Mouse (Mus musculus): Measurements from ENCODE around the gene 4931428F04Rik. TPM values are rescaled to one million over a fixed set of nuclear protein-coding genes. Genes with fewer than 3 reads are reported as not detected.
"Not testable (repeated sequence)": the region's sequence is repeated elsewhere in the genome, so short reads cannot be mapped to it uniquely, and the experiment has no call there.

Gene 4931428F04Rik
- polyA plus RNA-seq, 1 experiment from 2014 or later, result 106 TPM

DNA sequence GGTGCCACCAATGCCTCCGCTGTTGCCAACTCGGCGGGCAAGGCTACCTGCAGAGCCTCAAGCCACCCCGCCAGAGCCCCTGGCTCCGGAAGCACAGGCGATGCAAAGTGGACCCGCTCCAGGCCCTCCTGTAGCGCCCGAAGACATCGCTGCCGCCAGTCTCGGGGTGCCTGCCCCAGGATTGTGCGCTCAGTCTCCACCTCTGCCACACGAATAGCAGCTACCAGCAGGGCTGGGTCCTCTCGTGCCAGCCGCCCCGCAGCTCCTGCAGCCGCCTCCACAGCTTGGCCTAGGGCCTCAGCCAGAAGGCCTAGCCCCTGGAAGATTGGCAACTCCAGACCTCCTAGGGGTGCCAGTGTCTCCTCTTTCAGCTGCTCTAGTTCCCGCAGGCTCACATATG lies 3.7 kb upstream of the 4931428F04Rik start:
- WGBS, result 74% methylated on average over 19 of the region's 19 CpGs
- Histone ChIP-seq H3K27me3 (peaks cover 20% of the 10 kb centered on the region), H3K36me3 (no peaks in the 10 kb centered on the region; the same call in 1 of the 2 replicates), H3K4me3 (replicated peaks) (no peak overlapping the region), H3K9ac (replicated peaks) (peak overlapping the region; percentile 32; the same call in 1 of the 2 replicates), H3K4me2 (replicated peaks) (no peak overlapping the region), H3K27ac (no peak overlapping the region), H3K4me1 (replicated peaks) (peaks cover 31% of the 10 kb centered on the region), H3K9me3 (no peaks in the 10 kb centered on the region)
- no peak for ATAC-seq

DNA sequence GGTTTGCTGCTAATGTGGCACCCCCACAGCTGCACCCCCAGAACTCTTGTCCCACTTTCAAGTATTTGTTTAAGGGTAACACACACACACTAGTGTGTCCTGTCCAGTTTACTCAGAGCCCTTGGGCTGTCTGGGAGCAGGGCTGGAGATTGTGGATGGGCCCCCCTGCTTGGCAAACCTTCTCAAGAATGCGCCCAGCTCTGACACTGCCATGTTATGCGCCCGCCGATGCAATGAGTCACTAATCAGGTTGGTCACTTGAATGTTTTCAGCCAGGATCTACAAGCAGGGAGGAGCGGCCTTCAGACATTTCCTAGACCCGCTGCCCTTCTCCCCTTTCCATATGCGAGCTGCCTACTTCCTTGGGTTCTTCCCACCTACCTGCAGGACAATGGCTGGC lies 2.8 kb upstream of the 4931428F04Rik start:
- no peak for ATAC-seq
- Histone ChIP-seq H3K4me1 (replicated peaks) (peaks cover 35% of the 10 kb centered on the region), H3K36me3 (no peaks in the 10 kb centered on the region), H3K27ac (no peak overlapping the region), H3K9me3 (no peaks in the 10 kb centered on the region), H3K4me2 (replicated peaks) (no peak overlapping the region), H3K9ac (replicated peaks) (no peak overlapping the region), H3K27me3 (peaks cover 20% of the 10 kb centered on the region), H3K4me3 (replicated peaks) (no peak overlapping the region)
- WGBS, result 93% methylated on average over 7 of the region's 7 CpGs

DNA sequence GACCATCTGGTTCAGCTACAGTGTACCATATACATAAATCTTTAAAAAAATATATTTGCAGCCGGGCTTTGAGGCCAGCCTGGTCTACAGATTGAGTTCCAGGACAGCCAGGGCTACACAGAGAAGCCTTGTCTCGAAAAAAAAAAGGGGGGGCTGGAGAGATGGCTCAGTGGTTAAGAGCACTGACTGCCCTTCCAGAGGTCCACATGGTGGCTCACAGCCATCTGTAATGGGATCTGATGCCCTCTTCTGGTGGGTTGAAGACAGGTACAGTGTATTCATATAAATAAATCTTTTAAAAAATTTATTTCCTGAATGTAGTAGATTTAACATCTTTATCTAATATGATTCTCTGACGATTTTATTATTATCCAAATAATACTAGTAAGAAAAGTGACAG lies 2.1 kb upstream of the 4931428F04Rik start:
- not testable (repeated sequence) for H3K4me2 ChIP-seq (replicated peaks); H3K27ac ChIP-seq; H3K9ac ChIP-seq (replicated peaks); H3K9me3 ChIP-seq; ATAC-seq; H3K4me3 ChIP-seq (replicated peaks); H3K36me3 ChIP-seq
- peaks cover 20% of the 10 kb centered on the region for H3K27me3 ChIP-seq
- WGBS, result 75% methylated on average over 3 of the region's 3 CpGs
- peaks cover 38% of the 10 kb centered on the region for H3K4me1 ChIP-seq (replicated peaks)

DNA sequence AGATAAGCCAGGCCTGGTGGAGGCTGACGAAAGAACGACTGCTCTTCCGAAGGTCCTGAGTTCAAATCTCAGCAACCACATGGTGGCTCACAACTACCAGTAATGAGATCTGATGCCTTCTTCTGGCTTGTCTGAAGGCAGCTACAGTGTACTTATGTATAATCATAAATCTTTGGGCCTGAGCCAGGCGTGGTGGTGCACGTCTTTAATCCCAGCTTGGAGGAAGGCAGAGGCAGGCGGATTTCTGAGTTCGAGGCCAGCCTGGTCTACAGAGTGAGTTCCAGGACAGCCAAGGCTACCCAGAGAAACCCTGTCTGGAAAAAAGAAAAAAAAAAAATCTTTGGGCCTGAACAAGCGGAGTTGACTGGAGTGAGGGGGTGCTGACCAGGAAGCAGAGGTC lies 1.7 kb upstream of the 4931428F04Rik start:
- not testable (repeated sequence) for ATAC-seq; H3K36me3 ChIP-seq; H3K9ac ChIP-seq (replicated peaks); H3K4me3 ChIP-seq (replicated peaks); H3K4me2 ChIP-seq (replicated peaks); H3K9me3 ChIP-seq; H3K27ac ChIP-seq
- Histone ChIP-seq H3K27me3 (peaks cover 20% of the 10 kb centered on the region), H3K4me1 (replicated peaks) (peaks cover 40% of the 10 kb centered on the region)
- 86% methylated on average over 8 of the region's 8 CpGs for WGBS

DNA sequence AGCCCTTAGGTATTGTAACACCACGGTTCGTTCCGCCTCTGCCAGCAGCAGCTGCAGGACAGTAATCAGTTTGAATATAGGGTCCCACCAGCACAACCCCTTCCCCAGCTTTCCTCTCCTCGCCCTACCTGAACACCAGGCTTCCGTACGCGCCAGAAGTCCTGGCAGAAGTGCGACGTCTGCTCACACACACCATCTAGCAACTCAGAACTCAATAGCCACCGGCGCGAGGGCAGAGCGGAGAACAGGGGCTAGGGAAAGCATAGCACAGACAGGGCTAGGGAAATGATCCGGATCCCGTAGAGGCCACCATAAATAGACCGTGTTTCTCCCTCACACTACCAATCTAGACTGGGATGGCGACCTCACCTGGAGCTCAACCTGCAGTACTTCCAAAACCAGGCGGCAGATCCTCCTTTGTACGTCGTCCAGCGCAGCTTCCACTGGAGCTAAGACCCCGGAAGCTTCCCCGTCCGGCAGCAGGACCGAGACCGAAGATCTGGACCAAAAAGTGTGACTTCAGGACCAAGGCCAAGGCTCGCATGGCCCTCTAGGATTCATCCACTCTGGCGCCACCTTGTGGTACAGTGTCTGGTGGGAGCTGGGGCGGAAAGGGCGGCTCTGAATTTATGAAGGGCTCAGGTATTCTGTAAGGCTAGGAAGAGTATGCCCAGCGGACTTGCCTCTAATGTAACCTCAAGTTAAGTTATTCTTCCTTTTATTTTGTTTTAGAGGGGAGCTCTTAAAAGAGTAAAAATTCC lies 1.1 kb upstream of the 4931428F04Rik start:
- Histone ChIP-seq H3K4me3 (replicated peaks) (peak overlapping the region; percentile 56), H3K27ac (no peak overlapping the region), H3K4me1 (replicated peaks) (peaks cover 46% of the 10 kb centered on the region), H3K9ac (replicated peaks) (peak overlapping the region; percentile 70; the same call in 1 of the 2 replicates), H3K9me3 (no peaks in the 10 kb centered on the region), H3K36me3 (peaks cover 7% of the 10 kb centered on the region; the same call in 1 of the 2 replicates), H3K4me2 (replicated peaks) (peak overlapping the region; percentile 81), H3K27me3 (peaks cover 20% of the 10 kb centered on the region)
- 6% methylated on average over 31 of the region's 31 CpGs for WGBS
- no peak for ATAC-seq

DNA sequence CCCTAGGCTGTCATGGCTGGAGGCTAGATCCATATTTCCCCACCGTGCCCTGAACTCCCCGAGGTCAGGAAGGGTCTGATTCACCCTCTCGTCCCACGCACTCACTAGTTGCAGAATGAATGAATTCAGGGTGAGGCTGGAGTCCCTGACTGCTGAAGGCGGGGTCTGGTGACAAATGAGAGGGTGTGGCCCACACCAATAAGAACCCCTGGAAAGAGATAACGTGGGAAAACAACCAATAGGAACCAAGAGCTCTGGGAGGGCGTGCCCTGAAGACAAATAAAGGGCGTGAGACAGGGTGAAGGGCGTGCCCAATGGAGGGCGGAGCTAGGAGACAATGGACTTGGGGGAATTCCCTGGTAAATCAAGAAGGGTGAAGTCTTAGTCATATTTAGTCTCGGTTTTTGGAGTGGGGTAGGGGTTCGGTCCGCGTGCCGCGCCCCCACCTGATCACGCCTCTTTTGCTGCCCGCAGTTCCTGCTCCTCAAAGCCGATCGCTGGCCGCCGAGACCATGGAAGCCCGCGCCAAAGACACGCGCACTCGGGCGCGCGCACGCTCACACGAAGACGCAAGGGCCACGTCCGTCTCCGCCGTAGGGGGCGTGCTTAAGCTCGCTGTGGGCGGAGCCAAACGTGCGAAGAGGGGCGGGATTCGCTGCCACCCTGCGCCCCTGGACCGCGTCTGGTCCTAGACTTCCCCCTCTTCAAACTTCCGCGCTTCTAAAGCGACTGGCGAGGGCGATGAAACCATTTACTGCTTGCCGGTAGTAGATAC lies 519 bp downstream of the 4931428F04Rik start:
- H3K4me2 ChIP-seq (replicated peaks), result peak overlapping the region; percentile 81
- no peaks in the 10 kb centered on the region for H3K9me3 ChIP-seq
- peaks cover 20% of the 10 kb centered on the region for H3K27me3 ChIP-seq
- peak overlapping the region; percentile 70 for H3K9ac ChIP-seq (replicated peaks)
- H3K36me3 ChIP-seq, result peaks cover 21% of the 10 kb centered on the region
- ATAC-seq, result peak; percentile 91
- H3K4me3 ChIP-seq (replicated peaks), result peak overlapping the region; percentile 56
- H3K4me1 ChIP-seq (replicated peaks), result peaks cover 57% of the 10 kb centered on the region
- H3K27ac ChIP-seq, result peak overlapping the region; percentile 93
- under 1% methylated on average over 53 of the region's 53 CpGs for WGBS

DNA sequence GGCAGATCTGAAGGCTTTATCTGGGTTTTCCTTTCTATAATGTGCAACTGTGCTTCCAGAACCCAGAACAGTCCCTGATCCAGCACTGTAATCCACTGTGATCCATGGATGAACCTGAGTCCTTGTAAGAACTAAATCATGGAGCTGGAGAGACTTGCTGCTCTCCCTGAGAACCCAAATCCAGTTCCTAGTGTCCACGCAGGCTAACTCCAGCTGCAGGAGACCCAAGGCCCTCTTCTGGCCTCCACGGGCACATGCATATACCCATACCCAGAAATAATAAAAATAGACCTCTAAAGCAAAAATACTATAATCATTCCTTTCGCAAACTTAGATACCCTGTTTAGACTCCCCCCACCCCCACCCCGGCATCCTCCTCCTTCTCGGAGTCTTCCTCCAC lies 1.4 kb downstream of the 4931428F04Rik start:
- ATAC-seq, result no peak
- 81% methylated on average over 5 of the region's 5 CpGs for WGBS

DNA sequence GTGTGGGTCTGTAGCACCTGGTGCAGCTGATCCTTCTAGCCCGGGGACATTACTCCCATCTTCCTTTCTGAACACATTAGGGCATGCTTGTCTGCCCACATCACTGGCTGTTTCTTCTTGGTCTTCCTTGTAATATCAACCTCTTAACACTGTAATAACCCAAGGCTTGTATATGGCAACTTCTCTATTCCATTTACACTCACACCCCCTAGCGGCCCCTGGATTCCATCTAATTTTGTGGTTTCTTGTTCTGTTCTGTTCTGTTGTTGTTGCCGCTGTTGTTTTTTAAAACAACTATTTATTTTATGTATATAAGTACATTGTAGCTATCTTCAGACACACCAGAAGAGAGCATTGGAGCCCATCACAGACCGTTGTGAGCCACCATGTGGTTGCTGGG lies 2.8 kb downstream of the 4931428F04Rik start:
- ATAC-seq, result no peak
- H3K4me1 ChIP-seq (replicated peaks), result peaks cover 57% of the 10 kb centered on the region
- no peaks in the 10 kb centered on the region for H3K9me3 ChIP-seq
- H3K27ac ChIP-seq, result no peak overlapping the region
- peak overlapping the region; percentile 56 for H3K4me3 ChIP-seq (replicated peaks)
- H3K36me3 ChIP-seq, result peaks cover 40% of the 10 kb centered on the region
- WGBS, result 82% methylated on average over 4 of the region's 4 CpGs
- no peak overlapping the region for H3K9ac ChIP-seq (replicated peaks)
- H3K4me2 ChIP-seq (replicated peaks), result peak overlapping the region; percentile 81
- H3K27me3 ChIP-seq, result peaks cover 12% of the 10 kb centered on the region

More for the DNA sequence above, 1.4 kb downstream of the 4931428F04Rik start:
- H3K4me3 ChIP-seq (replicated peaks), result peak overlapping the region; percentile 56
- H3K9me3 ChIP-seq, result no peaks in the 10 kb centered on the region
- H3K9ac ChIP-seq (replicated peaks), result peak overlapping the region; percentile 70
- peak overlapping the region; percentile 81 for H3K4me2 ChIP-seq (replicated peaks)
- H3K27ac ChIP-seq, result peak overlapping the region; percentile 93; the same call in 1 of the 2 replicates
- peaks cover 28% of the 10 kb centered on the region for H3K36me3 ChIP-seq
- H3K27me3 ChIP-seq, result peaks cover 12% of the 10 kb centered on the region
- H3K4me1 ChIP-seq (replicated peaks), result peaks cover 57% of the 10 kb centered on the region

DNA sequence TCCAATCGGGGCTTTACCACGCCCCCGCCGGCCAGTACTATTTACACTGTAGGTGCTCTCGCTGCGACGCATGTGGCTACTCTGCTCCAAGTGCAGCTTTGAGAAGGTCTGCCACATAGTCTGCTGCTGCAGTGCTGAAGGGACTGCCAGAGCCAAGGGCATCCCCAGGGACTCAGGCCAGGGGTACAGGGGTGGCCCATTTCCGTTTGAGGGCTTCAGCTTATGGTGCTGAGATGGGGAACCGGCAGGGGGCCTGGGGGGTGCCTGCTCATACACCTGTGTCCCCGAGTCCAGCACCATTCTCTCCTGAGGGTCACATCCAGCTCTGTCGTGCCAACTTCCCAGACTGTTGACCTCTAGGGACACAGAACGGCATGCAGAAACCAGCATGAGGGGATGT lies 4.2 kb downstream of the 4931428F04Rik start:
- Histone ChIP-seq H3K27me3 (peaks cover 17% of the 10 kb centered on the region), H3K27ac (no peak overlapping the region), H3K4me2 (replicated peaks) (peak overlapping the region; percentile 81; the same call in 1 of the 2 replicates), H3K9me3 (no peaks in the 10 kb centered on the region), H3K36me3 (peaks cover 51% of the 10 kb centered on the region), H3K9ac (replicated peaks) (0 out of 2 replicates have a peak overlapping the region, but pooled peaks have one; percentile 39), H3K4me3 (replicated peaks) (no peak overlapping the region), H3K4me1 (replicated peaks) (peaks cover 52% of the 10 kb centered on the region)
- 40% methylated on average over 12 of the region's 12 CpGs for WGBS
- no peak for ATAC-seq

DNA sequence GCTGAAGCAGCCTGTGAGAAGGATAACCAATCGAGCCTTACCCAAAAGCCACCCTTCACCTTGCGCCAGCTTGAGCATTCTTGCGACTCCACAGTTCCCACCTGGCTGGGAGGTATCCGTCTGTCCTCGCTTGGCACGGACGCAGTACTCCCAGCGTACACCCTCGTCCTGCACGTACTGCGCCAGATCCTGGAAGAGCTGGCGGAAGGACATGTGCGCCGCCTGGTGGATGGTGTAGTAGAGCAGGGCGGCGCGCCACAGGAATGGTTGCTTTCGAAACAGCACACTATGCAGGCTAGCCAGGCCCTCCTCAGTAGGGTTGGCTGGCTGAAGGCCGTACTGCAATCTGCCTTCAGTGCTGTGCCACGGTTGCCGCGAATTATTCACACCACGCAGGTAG lies 6.6 kb downstream of the 4931428F04Rik start:
- Histone ChIP-seq H3K9ac (replicated peaks) (no peak overlapping the region), H3K4me3 (replicated peaks) (no peak overlapping the region), H3K36me3 (peaks cover 64% of the 10 kb centered on the region), H3K4me2 (replicated peaks) (no peak overlapping the region), H3K27ac (no peak overlapping the region), H3K4me1 (replicated peaks) (peaks cover 45% of the 10 kb centered on the region), H3K27me3 (peaks cover 37% of the 10 kb centered on the region), H3K9me3 (no peaks in the 10 kb centered on the region)
- ATAC-seq, result peak; percentile 49
- 27% methylated on average over 23 of the region's 23 CpGs for WGBS

DNA sequence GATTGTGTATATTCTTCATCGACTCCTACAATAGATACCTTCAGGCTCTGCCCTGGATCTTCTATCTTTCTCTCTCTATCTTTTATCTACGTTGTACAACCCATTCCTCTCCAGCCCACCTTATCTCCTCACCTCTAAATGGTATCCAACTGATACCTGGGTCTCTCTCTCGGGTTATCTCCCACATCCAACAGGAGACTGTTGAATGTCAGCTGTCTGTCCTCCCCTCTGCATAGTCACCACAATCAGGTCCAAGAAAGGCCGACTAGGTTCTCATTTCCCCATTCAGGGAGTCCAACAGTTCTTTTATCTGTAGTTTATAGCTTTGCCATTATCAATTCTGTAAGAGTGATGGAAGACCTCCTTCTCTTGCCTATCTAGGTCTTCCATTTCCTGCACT lies 7.4 kb downstream of the 4931428F04Rik start:
- H3K4me2 ChIP-seq (replicated peaks), result no peak overlapping the region
- ATAC-seq, result no peak
- peaks cover 64% of the 10 kb centered on the region for H3K36me3 ChIP-seq
- no peaks in the 10 kb centered on the region for H3K9me3 ChIP-seq
- H3K4me1 ChIP-seq (replicated peaks), result peaks cover 37% of the 10 kb centered on the region
- H3K27me3 ChIP-seq, result peaks cover 45% of the 10 kb centered on the region
- H3K9ac ChIP-seq (replicated peaks), result no peak overlapping the region
- H3K27ac ChIP-seq, result no peak overlapping the region
- no peak overlapping the region for H3K4me3 ChIP-seq (replicated peaks)
- WGBS, result 94% methylated on average over 4 of the region's 4 CpGs

DNA sequence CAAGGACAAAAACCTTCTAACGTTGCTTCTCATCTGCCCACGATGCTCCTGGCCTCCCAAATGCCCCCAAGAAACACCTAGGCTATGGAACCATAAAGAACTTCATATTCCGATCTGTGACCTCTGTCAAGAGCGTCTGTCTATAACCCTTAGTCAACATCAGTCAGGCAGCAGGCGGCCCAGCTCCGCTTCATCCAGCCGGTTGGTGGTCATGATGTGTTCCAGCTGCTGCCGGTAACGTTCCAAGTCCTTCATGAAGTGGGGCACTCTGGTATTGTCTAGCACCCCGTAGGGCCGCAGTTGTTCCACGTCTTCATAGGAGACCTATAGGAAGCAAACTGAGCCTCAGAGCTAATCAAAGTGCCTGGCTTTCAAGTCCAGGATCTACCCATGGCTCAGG lies 7.8 kb downstream of the 4931428F04Rik start:
- Histone ChIP-seq H3K9ac (replicated peaks) (no peak overlapping the region), H3K9me3 (no peaks in the 10 kb centered on the region), H3K4me3 (replicated peaks) (no peak overlapping the region), H3K27ac (no peak overlapping the region), H3K27me3 (peaks cover 49% of the 10 kb centered on the region), H3K4me1 (replicated peaks) (peaks cover 36% of the 10 kb centered on the region), H3K4me2 (replicated peaks) (no peak overlapping the region), H3K36me3 (peaks cover 64% of the 10 kb centered on the region)
- ATAC-seq, result no peak
- WGBS, result 89% methylated on average over 12 of the region's 12 CpGs
